Mouse (Mus musculus): ENCODE measurements around the gene Enho.

Gene Enho

GRCm38 (mm10) chr4:41662723-41663122 lies 22.6 kb upstream of the Enho start:
- DNase-seq = no peak

DNA sequence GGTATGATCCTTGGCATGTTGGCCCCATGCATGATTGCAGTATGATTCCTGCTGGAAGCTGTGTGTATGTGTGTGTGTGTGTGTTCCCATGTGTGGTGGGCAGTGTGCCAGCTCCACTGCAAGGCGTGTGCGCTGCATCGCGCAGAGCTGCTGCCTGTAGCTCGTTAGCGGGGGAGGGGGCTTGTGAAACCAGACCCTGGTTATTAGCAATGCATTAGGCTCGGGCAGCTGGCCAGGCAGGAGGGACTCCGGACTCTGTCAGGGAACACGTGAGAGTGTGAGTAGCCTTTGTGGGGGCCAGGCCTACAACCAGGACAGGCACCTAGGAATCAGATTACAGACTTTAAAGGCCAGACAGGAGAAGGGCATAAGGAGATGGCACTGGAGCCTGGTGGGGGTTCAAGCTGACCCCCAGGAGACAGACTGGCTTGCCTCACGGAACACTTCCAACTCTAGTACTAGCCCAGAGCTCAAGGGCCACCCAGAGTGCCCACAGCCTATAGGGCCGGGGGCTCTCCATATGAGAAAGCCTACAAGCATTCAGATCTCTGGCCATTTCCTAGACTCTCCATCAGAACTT lies 20.8 kb upstream of the Enho start:
- no peak for DNase-seq

DNA sequence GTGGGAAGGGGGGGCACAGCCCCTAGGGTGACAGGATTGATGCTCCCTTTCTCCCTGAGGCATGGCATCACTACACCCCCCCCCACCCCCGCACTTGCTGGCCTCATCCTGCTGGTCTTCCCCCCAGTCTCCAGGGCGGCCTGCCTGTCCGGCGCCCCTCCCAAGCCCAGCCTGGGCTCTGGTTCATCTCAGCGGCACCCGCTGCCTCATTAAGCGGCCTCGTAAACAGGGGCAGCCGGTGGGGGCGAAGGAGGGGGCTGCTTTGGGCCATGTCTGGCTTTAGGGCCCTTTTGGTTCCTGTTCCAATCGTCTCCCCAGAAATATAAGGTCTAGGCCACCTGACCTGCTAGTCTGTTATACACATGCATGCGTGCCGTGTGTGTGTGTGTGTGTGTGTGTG lies 19.4 kb upstream of the Enho start:
- DNase-seq = no peak

DNA sequence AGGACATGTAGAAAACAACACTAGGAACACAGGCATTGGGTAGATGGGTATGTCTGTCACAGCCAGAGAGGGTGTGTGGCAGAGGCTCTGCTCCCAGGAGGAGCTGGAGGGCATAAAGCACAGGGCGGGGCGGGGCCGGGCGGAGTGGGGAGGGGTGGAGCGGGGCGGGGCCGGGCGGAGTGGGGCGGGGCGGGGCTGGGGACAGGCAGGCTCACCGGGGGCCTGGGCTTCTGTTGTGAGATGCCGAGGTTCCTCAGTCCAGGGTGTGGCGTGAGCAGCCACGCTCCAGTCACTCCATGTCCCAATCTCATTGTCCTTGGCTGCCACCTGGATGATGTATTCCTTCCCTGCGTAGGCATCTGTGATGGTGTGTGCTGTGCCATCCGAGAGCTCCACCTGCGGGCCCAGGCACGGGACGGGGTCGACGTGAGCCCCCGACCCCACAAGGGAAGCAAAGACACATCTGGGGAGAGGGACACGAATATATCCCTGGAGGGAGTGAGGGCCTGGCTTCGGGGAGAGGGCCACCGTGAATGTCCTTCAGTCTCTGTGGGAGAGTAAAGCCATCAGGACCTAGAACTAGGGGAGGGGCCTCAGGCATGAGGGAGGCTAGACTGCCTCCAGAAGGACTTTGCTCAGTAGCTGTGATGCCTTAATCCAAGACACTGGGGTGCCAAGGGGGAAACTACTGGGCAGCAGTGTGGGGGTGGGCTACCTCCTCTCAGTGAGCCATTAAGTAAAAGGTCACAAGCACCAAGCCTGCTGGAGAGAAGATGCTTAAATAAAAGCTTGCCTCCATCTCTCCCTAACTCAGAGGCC lies 18.7 kb upstream of the Enho start:
- no peak for DNase-seq

- DNase-seq = no peak
Measured at GRCm38 (mm10) chr4:41655525-41655924, 15.4 kb upstream of the Enho start.

- peak; percentile 84 for DNase-seq
Measured at GRCm38 (mm10) chr4:41654217-41654616, 14.1 kb upstream of the Enho start.

DNA sequence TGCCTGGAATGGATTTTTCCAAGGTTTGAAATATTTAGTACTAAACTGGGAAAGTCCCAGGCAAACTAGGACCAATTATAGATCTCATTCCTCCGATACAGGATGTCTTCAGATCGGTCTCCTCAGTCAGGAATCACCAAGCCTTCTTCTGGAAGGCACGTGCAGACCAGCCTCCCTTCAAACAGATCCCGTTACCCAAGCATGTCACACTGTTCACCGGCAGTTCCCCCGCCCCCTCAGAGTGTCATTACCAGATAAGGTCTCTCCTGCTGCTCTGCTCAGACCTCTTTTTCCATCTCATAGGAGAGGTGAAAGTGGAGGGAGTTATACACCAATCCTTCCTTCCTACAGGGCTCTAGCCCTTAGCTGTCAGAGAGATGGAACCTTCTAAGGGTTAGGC lies 13.6 kb upstream of the Enho start:
- DNase-seq = no peak

GRCm38 (mm10) chr4:41653296-41653695 lies 13.2 kb upstream of the Enho start:
- peak; percentile 85 for DNase-seq

- no peak for DNase-seq
Measured at GRCm38 (mm10) chr4:41648627-41649026, 8.5 kb upstream of the Enho start.

- DNase-seq = no peak
Measured at GRCm38 (mm10) chr4:41648157-41648556, 8.0 kb upstream of the Enho start.

DNA sequence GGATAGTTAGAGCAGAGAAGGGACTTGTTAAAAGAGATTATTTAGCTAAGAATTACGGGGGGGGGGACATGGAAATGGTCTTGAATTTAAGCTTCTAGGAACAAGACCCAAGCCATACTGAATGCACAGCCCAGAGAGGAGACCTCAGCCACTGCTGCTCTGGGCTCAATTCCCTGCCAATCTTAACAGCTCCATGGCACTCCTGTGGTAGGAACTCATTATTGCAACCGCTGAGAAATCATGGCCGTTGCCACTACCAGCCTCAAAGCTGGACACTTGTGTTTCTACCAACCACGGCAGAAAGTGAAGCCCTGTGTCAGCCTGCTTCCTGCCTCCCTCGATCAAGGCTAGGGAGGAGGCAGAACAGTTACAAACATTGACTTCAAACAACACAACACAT lies 5.4 kb upstream of the Enho start:
- peak; percentile 66 for DNase-seq

- DNase-seq = peak; percentile 67
Measured at GRCm38 (mm10) chr4:41641199-41641822, 1.2 kb upstream of the Enho start.

- peak; percentile 77 for DNase-seq
Measured at GRCm38 (mm10) chr4:41639214-41639841, 796 bp downstream of the Enho start.

DNA sequence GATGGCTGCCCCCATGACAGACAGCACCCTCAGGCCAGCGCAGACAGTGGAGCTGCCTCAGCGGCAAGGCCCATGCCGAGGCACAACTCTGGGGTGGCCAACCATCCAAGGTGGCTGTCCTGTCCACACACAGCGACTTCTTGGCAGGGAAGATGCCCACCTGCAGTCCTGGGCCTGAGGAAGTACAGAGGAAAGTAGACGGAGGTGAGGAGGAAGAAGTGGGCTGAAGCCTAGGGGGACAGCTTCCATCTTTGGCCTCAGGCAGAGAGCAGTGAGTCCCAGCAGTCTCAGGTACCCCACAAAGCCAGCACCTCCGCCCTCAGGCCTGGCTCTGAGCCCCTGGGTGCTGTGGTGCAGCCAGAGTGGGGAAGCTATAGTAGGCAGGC lies 1.3 kb downstream of the Enho start:
- peak; percentile 73 for DNase-seq

DNA sequence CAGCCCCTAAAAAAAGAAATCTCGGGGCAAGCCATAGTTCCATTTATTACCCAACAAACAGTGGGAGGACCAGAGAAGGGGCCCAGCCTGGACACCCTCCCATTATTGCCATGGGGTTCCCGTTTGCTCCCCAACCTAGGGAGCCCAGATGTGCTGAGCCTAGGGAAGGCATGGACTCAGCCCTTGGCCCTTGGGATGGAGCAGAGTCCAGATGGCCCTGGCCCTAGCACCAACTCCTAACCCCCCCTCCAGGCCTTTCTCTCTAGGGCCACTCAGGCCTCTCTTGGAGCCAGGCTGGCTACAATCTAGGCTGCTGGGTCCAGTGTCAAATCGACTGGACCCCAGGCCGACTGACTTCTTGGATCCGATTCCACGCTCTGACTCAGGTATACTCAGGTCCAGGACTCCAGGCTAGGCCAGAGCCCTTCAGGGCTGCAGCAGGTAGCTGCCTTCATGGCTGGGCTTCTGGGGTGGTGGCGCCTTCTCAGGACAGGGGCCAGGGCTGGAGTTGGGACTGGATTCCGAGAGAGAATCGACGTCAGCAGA lies 1.9 kb downstream of the Enho start:
- peak; percentile 59 for DNase-seq

GRCm38 (mm10) chr4:41636882-41637635 lies 3.1 kb downstream of the Enho start:
- peak; percentile 92 for DNase-seq

GRCm38 (mm10) chr4:41636366-41636765 lies 3.8 kb downstream of the Enho start:
- no peak for DNase-seq

DNA sequence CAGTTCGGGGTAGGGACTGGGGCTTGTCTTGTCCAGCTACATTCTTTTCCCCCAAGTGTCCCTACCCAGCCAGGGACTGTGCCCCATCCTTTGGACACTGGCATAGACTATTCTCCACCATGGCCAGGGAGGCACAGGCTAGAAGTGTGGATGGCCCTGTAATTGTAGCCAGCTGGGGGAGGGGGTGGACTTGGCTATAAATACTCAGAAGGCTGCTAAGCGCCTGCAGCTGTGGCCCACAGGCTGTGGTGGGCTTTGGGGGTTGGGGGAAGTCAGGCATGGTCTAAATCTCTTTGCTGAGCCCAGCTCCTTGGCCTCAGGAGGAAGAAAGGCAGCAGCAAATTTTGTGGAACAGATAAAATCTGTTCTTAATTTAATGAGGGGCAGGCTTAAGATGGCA lies 4.2 kb downstream of the Enho start:
- DNase-seq = no peak

- no peak for DNase-seq
Measured at GRCm38 (mm10) chr4:41635224-41635623, 4.9 kb downstream of the Enho start.

DNA sequence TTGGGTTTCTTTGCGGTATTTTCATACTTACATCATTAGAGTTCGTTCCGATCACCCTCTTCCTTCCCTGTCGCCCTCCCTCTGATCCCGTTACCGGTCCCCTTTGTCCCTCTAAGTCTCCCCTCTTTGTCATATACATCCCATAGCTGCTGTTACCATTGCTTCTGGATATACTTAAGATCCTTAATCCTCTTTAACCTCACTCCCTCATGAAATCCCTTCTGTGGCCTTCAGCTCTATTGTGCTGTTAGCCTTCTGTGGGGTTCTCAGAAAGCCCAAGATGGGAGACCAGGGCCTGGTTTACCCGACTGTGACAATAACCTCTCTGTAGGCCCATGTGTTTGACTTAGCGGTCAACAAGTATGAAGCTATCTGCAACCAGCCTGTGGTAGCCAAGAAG lies 5.5 kb downstream of the Enho start:
- no peak for DNase-seq

- no peak for DNase-seq
Measured at GRCm38 (mm10) chr4:41633001-41633400, 7.1 kb downstream of the Enho start.

- peak; percentile 71 for DNase-seq
Measured at GRCm38 (mm10) chr4:41631390-41631789, 8.7 kb downstream of the Enho start.

DNA sequence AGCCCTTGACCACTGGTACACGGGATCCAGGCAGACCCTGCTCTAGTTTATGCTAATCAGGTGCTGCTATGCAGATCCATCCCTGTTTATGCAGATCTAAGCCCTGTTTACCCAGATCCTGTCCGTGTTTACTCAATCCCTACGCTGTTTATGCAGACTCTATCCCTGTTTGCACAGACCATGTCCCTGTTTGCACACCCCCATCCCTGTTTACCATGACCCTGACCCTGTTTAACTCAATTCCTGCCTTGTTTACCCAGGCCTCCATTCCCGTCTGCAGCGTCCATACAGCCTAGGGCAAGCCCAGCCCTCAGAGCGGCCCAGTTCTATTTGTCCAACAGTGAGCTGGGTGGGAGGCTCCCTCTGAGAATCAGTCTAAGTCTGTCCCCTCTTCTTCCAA lies 9.9 kb downstream of the Enho start:
- no peak for DNase-seq

All from cerebellum, adult 9-10 months (tissue).